Mouse (Mus musculus): ENCODE results near the gene Zbtb40.

Gene Zbtb40

GRCm38 (mm10) chr4:137048550-137049032, at the start of gene Zbtb40:
Zbtb40 (minus strand) TSS chr4:137048801.
- DNase-seq, result peak; percentile 95 to 97

DNA sequence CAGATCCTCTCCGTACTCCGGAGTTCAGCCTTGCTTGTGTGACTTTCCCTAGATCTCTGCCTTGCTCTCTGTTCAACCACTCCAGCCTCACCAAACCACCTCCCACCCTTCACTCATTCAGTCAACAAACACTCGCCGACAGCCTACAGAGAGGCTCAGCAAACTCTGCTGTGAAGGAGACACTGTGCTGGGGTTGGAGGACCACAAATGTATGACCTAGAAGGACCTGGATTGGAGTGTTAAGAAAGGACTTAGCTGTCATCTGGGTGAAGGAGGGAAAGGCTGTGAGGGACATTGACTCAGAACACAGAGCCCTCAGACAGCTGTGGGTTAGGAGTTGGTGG, 49.4 kb upstream of the Zbtb40 start:
- no peak for DNase-seq

DNA sequence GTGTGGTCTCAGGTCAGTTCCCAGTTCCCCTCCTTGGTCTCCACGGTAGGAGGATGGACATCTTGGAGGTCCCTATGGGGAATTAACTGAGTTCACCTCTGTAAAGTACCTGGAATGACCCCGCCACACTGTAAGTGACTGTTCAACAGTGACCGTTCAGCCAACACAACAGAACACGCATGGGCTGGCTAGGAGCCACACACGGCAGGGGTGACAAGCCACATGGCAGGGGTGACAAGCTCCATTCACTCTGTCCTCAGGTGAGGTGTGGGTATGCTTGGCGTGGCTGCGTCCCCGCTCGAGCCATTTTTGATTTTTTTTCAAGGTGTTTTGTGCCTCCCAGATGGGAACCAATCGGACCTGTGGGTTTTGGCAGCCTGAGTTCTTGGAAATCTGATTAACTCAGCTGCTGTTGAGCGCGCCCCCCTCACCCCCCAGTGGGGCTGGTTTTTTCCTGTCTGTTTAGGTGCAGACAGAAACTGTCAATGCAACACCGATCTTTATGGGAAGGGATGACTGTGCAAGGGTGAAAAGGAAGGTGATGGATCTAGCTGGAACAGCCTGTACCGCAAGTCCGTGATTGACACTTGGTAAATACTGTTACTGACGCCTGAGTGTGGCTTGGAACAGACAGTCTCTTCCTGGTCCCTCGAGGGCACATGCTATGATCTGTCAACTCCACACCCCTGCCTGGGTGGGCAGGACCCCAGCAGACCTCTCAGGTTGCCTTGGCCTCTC, 48.8 kb upstream of the Zbtb40 start:
- peak; percentile 35 to 55 for DNase-seq

- peak in 1 of 2 experiments; percentile 29 for DNase-seq
These were observed 47.8 kb upstream of the Zbtb40 start for GRCm38 (mm10) chr4:137096353-137096752.

- DNase-seq, result no peak
These were observed 36.6 kb upstream of the Zbtb40 start for GRCm38 (mm10) chr4:137085083-137085810.

DNA sequence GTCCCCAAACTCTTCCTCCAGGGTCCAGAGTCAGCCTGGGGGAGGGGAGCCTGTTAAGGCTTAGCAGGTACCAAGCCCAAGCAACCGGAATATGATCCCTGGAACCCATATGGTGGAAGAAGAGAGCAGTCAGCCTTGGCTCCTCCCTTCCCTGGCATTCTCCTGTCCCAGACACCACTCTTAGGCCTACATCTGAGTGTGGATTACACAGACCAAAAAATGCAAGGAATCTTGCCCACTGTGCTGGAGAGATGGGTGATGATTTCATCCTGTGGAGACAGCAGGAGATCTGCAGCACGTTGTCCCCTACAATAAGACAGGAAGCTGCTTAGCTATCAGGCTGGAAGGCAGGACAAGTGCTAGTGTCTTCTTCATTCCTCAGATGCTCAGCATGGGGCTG, 34.3 kb upstream of the Zbtb40 start:
- DNase-seq, result no peak

- no peak for DNase-seq
These were observed 32.8 kb upstream of the Zbtb40 start for GRCm38 (mm10) chr4:137081401-137081800.

DNA sequence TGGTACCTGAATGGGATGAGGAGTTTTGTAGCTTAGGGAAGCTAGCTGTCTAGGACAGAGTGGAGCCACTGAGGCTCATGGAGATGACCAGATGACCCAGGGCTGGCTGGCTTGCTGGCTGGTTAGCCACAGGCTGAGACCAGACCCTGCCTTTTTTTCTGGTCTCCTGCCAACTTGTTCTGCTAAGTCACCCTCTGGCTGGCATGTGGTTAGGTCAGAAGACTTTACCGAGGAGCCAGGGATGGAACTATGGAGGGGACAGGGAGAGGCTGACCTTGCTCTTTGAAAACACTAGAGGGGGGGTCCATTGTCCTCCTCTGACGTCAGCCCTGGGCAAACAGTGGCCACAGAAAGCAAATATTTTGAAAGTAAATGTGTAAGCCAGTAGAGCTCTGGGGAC, 28.6 kb upstream of the Zbtb40 start:
- DNase-seq, result no peak

- no peak for DNase-seq
These were observed 22.6 kb upstream of the Zbtb40 start for GRCm38 (mm10) chr4:137071204-137071603.

- DNase-seq, result no peak
These were observed 19.9 kb upstream of the Zbtb40 start for GRCm38 (mm10) chr4:137068491-137068890.

- DNase-seq, result peak; percentile 57 to 63
These were observed 17.2 kb upstream of the Zbtb40 start for GRCm38 (mm10) chr4:137065846-137066245.

DNA sequence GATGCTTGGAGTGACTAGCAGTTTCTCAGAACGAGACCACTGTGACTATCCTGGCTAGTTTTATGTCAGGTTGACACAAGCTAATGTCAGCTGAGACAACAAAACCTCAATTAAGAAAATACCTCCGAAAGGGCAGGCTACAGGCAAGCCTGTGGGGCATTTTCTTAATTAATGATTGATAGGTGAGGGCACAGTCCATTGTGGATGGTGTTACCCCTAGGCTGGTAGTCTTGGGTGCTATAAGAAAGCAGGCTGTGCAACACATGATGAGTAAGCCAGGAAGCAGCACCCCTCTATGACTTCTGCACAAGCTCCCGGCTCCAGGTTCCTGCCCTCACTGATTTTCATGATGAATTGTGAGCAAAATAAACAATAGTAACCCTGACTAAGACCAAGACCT, 6.3 kb upstream of the Zbtb40 start:
- DNase-seq, result no peak

DNA sequence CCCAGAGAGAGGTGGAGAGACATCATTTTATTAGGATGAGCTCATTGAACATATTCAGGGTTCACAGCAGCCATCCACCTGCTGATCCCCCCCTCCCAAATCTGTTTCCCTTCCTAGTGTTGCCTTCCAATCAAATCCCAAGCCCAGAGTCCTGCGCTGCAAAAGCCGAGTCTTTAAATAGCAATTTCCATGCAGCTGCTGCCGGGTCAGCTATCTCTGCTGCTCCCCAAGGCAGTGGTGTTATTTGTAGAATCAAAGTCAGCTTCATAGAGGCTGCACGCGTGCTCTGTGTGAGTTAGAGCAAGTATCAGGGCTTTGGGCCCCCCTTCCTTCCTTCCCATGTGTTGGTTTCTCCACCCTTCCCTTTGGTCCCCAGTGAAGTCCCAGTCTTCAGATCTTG, 5.2 kb upstream of the Zbtb40 start:
- no peak for DNase-seq

- peak in 1 of 2 experiments; percentile 64 for DNase-seq
These were observed 606 bp downstream of the Zbtb40 start for GRCm38 (mm10) chr4:137047840-137048549.

GRCm38 (mm10) chr4:137046110-137046509, 2.5 kb downstream of the Zbtb40 start:
- peak; percentile 38 to 53 for DNase-seq

GRCm38 (mm10) chr4:137044516-137044915, 4.1 kb downstream of the Zbtb40 start:
- DNase-seq, result peak; percentile 38 to 51

GRCm38 (mm10) chr4:137043799-137044198, 4.8 kb downstream of the Zbtb40 start:
- DNase-seq, result peak; percentile 62 to 78

DNA sequence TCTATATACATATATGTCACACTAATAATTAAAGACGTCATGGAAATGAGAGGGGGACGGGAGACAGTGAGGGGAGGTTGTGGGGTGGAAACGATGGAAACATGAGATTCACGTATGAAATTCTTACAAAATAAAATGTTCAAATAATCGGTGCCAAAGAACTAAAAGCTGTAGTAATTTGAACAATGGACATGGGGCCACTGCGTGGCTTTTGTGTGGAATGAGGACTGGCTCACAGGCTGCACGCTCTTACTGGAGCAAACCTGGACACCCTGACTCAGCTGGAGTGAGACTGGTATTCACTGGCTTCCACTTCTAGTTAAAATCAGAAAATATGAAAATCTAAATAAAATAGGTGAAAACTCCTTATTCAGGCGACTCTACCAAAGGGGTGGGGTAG, 6.6 kb downstream of the Zbtb40 start:
- no peak for DNase-seq

GRCm38 (mm10) chr4:137041161-137041621, 7.4 kb downstream of the Zbtb40 start:
- peak; percentile 75 to 77 for DNase-seq

- DNase-seq, result no peak
These were observed 9.2 kb downstream of the Zbtb40 start for GRCm38 (mm10) chr4:137039441-137039840.

DNA sequence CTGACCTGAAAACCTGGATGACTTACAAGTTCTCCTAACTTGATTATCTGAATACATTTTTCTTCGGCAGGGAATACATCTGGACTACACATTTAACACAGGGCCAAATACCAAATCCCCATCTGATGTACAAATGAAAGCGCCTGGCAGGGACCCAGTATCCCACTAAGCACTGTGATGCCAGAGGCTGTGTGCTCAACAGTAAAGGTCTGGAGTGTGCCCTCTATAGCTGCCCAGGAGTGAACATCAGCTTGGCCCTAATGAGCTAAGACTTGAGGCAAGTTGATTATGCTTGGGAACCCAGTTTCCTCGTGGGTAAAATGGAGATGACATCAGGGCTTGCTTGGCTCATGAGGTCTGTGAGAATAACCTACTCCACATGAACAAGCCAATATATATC, 10.1 kb downstream of the Zbtb40 start:
- peak; percentile 52 to 59 for DNase-seq

DNA sequence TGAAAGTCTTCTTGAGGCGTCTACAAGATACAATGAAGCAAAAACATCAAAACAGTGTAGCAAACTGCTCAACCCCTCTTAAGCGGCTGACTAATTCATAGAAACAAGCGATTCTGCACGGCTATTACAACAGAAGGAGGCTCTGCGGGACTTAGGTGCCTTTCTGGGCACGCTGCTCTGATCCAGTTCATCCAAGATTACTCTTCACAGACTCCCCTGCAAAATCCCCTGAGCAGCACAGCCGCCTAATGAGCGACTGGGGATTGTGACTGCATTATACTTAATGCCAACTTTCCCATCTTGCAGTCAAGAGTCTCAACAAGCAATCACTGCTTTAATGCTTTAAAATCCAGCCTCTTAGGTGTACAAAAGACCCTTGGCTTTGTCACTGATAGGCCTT, 10.5 kb downstream of the Zbtb40 start:
- DNase-seq, result peak; percentile 78 to 79

- no peak for DNase-seq
These were observed 15.3 kb downstream of the Zbtb40 start for GRCm38 (mm10) chr4:137033115-137033887.
